Mouse (Mus musculus) olfactory bulb, adult 2 months (tissue): ENCODE data around the gene 3110009E18Rik.

Experiments used
- CTCF ChIP-seq: fragments of 200-500 bp; IDR thresholded peaks from 2 replicates; pipeline ENCODE4 v1.5.1; 2012; ENCODE audit warnings: low read depth, mild to moderate bottlenecking, low read length, moderate library complexity; ENCODE audit not compliant: insufficient read depth
- POLR2A ChIP-seq: fragments of 200-500 bp; IDR thresholded peaks from 2 replicates; pipeline ENCODE4 v1.6.1; 2012; ENCODE audit warnings: mild to moderate bottlenecking, low read depth, low read length, moderate library complexity; ENCODE audit not compliant: insufficient read depth

DNA sequence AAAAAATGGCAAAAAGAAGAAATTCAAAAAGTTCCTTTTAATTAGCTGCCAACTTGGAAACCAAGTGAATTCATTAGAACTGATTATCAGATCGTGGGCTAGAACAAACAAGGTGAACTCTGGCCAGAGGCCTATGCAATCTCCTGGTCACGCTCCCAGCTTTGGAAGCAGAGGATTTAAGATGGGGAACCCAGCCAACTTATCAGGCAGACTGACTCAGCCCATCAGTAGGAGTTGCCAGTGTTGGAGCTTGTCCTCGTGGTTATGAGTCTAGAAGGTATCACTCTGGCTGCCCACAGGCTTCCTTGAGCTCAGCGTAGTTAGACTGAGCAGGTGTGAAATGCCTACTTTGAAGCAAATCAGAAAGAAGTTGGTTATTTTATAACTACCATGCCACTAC, 3.9 kb downstream of the 3110009E18Rik start:
- TF ChIP-seq CTCF (no peak), POLR2A (no peak)
